Mouse (Mus musculus) cerebellum, postnatal 10 days (tissue): Measurements from ENCODE around the gene Olfr1224-ps1.
"Not testable (repeated sequence)": the region's sequence is repeated elsewhere in the genome, so short reads cannot be mapped to it uniquely, and the experiment has no call there.

ENCODE experiments used
- DNase-seq, 2 experiments: peaks; one replicate each; pipeline ENCODE4 v3.0.0; 2021; ENCODE audit warnings: mixed read lengths in 2 of 2

Olfr1224-ps1 gene

GRCm38 (mm10) chr2:89163991-89164390 lies at the start of gene Olfr1224-ps1:
Olfr1224-ps1 (minus strand) TSS chr2:89164091.
- not testable (repeated sequence) for DNase-seq

DNA sequence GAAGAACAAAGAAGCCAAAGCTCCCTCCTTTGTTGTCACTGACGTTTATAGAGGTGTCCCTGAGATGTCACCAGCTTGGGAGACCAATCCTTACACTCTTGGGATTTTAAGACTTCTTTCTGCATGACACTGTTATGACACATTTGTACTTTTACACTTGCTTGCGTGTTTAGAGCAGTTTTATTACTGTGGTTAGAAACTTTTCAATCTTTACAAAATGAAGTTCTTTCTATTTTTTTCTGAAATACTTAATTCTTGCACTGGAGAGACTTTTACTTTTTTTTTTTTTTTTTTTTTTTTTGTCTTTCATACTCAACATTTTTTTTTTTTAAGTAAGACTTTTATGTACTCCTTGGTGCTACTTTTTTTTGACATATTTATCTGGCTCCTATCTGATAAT lies 36.1 kb upstream of the Olfr1224-ps1 start, which contains the start of gene Olfr1226:
TSS of gene Olfr1226 (minus strand) at position 101 of the 400 bp plus-strand sequence.
- no peak for DNase-seq

- no peak for DNase-seq
Observed at GRCm38 (mm10) chr2:89196325-89196982, 32.6 kb upstream of the Olfr1224-ps1 start.

GRCm38 (mm10) chr2:89174569-89174968 lies 10.7 kb upstream of the Olfr1224-ps1 start, which contains the start of gene Olfr1225:
Olfr1225 (minus strand) TSS chr2:89174669.
- DNase-seq = no peak

GRCm38 (mm10) chr2:89164711-89165110 lies 820 bp upstream of the Olfr1224-ps1 start:
- DNase-seq = not testable (repeated sequence)

DNA sequence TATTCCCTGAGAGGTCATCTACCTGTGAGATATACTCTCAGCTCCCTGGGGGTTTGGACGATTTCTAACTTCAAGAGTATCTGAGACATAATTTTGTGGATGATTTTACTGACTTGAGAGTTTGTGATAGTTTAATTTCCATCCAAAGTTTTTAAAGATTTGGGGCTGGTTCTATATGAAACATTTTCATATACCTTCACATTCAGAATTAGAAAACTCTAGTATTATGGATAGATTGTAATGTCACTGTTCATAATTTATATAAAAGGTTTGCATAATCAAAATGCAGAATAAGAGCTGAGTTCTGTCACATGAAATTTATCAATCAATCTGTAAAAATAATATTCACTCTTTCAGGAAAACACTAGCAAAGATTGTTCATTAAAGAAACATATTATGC lies 12.4 kb downstream of the Olfr1224-ps1 start, which contains the start of gene Olfr1223:
TSS of gene Olfr1223 (minus strand) at position 101 of the 400 bp plus-strand sequence.
- DNase-seq = no peak

DNA sequence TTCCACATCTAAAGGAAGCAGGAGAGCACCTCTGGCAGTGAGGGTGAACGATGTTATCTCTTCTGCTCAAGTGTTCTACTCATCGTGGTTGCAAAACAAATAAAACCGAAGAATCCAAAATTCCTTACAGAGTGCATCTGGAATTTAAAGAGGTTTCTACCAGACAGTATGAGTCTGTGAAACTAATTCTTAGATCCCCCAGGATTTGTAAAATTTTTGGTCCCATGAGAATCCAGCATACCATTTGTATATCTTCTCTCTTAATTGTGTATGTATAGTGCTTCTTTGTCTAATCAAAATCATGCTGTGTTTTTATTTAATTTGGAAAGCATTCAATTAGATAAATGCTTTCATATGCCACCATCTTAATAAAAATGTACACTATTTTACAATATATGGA lies 30.9 kb downstream of the Olfr1224-ps1 start, which contains the start of gene Olfr1222:
TSS of gene Olfr1222 (minus strand) at position 101 of the 400 bp plus-strand sequence.
- DNase-seq = no peak

DNA sequence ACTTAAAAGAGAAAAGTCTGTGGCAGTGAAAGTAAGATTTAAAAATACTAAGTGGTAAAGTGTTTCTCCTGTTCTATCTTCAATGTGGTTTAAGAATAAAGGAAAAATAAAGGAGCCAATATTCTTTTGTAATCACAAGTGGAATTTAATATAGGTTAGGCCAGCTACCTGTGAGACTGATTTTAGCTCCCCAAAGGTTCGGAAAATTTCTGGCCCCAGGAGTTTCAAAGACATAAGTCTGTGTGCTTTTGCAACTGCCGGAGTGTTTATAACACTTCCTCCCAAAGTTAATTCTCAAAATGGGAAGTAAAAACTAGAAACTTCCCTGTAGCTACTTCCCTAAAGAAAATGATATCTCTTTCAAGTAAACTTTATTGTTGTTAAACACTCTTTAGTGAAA lies 46.7 kb downstream of the Olfr1224-ps1 start, which contains the start of gene Olfr1221:
TSS of gene Olfr1221 (minus strand) at position 101 of the 400 bp plus-strand sequence.
- DNase-seq = no peak

DNA sequence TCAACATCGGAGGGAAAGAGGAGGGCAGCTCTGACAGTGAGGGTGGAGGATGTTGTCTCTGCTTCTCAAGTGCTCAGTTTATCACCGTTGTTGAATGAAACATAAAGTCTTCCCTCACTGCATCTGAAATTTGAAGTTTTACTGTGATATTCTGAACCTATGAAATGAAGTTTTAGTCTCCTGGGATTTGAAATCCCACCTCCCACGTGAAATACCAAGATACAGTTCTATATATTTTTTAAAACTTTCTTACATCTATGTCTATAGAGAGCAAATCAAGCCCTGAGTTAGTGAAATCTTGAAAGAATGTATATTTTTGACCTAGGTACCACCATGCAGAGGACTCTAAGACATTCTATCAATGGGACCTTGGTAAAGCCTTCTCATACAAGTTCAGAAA lies 57.2 kb downstream of the Olfr1224-ps1 start, which contains the start of gene Olfr1220:
TSS of gene Olfr1220 (minus strand) at position 101 of the 400 bp plus-strand sequence.
- DNase-seq = no peak

- DNase-seq = no peak
Observed at GRCm38 (mm10) chr2:89105651-89106050, 58.2 kb downstream of the Olfr1224-ps1 start.
